In genomic region chr9:111550281-111550962, GRCm38 (mm10) we compare ENCODE assay signal across 22 mouse cellular contexts.
DNase-seq lines count a peak whose midpoint lies in the region; ATAC-seq and TF ChIP-seq lines count a peak whose summit lies in the region.
"Had no signal": no experiment of that assay in that cellular context is flagged by ENCODE, and none has a peak within 500 bp of the region (broad histone marks: within the 10 kb centered on the region; RNA-seq: fewer than 3 reads in every experiment).

No protein-coding gene starts in this region.

- H3K4me2 ChIP-seq in heart, embryonic 12.5 days, result no peak overlapping the region
- H3K4me2 ChIP-seq in lung, postnatal 0 days (replicated peaks; ENCODE audit: low read depth, low read length), result no peak overlapping the region
- H3K4me2 ChIP-seq in intestine, embryonic 14.5 days (ENCODE audit: low read length), result no peak overlapping the region
- H3K4me2 ChIP-seq in intestine, embryonic 15.5 days (replicated peaks), result peak overlapping the region; percentile 37
- H3K4me2 ChIP-seq: embryonic facial prominence, embryonic 12.5 days; limb, embryonic 15.5 days; lung, embryonic 14.5 days had no signal

- H3K9ac ChIP-seq in heart, embryonic 12.5 days, result no peak overlapping the region
- no peak overlapping the region for H3K9ac ChIP-seq in lung, postnatal 0 days (replicated peaks; ENCODE audit: low read depth)
- no peak overlapping the region for H3K9ac ChIP-seq in intestine, embryonic 14.5 days (ENCODE audit: low read length)
- H3K9ac ChIP-seq in intestine, embryonic 15.5 days, result no peak overlapping the region
- H3K9ac ChIP-seq: embryonic facial prominence, embryonic 12.5 days; forebrain, postnatal 0 days; limb, embryonic 15.5 days; liver, embryonic 14.5 days; lung, embryonic 14.5 days had no signal

- H3K27me3 ChIP-seq in heart, embryonic 12.5 days (replicated peaks), result no peaks in the 10 kb centered on the region
- no peaks in the 10 kb centered on the region for H3K27me3 ChIP-seq in lung, postnatal 0 days (replicated peaks; ENCODE audit: insufficient read depth, low read length)
- H3K27me3 ChIP-seq in intestine, embryonic 14.5 days (replicated peaks; ENCODE audit: control insufficient read depth, insufficient read depth, low read length), result no peaks in the 10 kb centered on the region
- H3K27me3 ChIP-seq in intestine, embryonic 15.5 days (replicated peaks), result no peaks in the 10 kb centered on the region
- H3K27me3 ChIP-seq: embryonic facial prominence, embryonic 12.5 days; limb, embryonic 15.5 days had no signal

- TF ChIP-seq CTCF in lung, postnatal 0 days (IDR thresholded peaks at IDR 0.05), result no peak

- no peak for TF ChIP-seq EP300 in lung, postnatal 0 days (IDR thresholded peaks at IDR 0.05)

- WGBS in heart, embryonic 12.5 days, result 75% methylated on average over 21 of the region's 21 CpGs
- whole genome bisulfite sequencing in lung, postnatal 0 days, result 63% methylated on average over 21 of the region's 21 CpGs
- WGBS in intestine, embryonic 14.5 days, result 76% methylated on average over 21 of the region's 21 CpGs
- WGBS in intestine, embryonic 15.5 days, result 70% methylated on average over 21 of the region's 21 CpGs

- peak; percentile 20 to 35 for DNase-seq in heart, postnatal 10 days
- DNase-seq in lung, postnatal 10 days, result peak; percentile 42
- no peak for DNase-seq in lung, postnatal 0 days (ENCODE audit: low spot score)
- DNase-seq in intestine, embryonic 14.5 days (ENCODE audit: low spot score), result no peak
- no peak for DNase-seq in layer of hippocampus, postnatal 36 days
- DNase-seq: adrenal gland, adult 8-10 months; cerebellum, adult 18-20 months; cerebellum, postnatal 14 days; forebrain, postnatal 0 days; gastrocnemius, postnatal 14 days; kidney, adult 18-20 months; kidney, postnatal 4 days; lung, embryonic 14.5 days; right cerebral cortex, postnatal 14 days had no signal

- H3K4me3 ChIP-seq in heart, embryonic 12.5 days, result no peak overlapping the region
- H3K4me3 ChIP-seq in lung, postnatal 0 days (ENCODE audit: low read depth, low read length), result no peak overlapping the region
- H3K4me3 ChIP-seq in intestine, embryonic 14.5 days (ENCODE audit: low read depth, low read length), result no peak overlapping the region
- no peak overlapping the region for H3K4me3 ChIP-seq in intestine, embryonic 15.5 days (replicated peaks)
- H3K4me3 ChIP-seq: embryonic facial prominence, embryonic 12.5 days; left cerebral cortex, adult 2 months; limb, embryonic 15.5 days; midbrain, embryonic 10.5 days had no signal

- H3K27ac ChIP-seq in heart, embryonic 12.5 days (ENCODE audit: poor library complexity, severe bottlenecking), result no peak overlapping the region
- H3K27ac ChIP-seq in lung, postnatal 0 days (ENCODE audit: low read length), result no peak overlapping the region
- no peak overlapping the region for H3K27ac ChIP-seq in intestine, embryonic 14.5 days (ENCODE audit: low read depth)
- H3K27ac ChIP-seq in intestine, embryonic 15.5 days, result no peak overlapping the region
- H3K27ac ChIP-seq: embryonic facial prominence, embryonic 12.5 days; left cerebral cortex, adult 2 months; limb, embryonic 15.5 days; liver, embryonic 14.5 days; midbrain, embryonic 10.5 days had no signal

- no peaks in the 10 kb centered on the region for H3K36me3 ChIP-seq in heart, embryonic 12.5 days
- H3K36me3 ChIP-seq in lung, postnatal 0 days (ENCODE audit: insufficient read depth, low read length), result no peaks in the 10 kb centered on the region
- H3K36me3 ChIP-seq in intestine, embryonic 14.5 days (ENCODE audit: control insufficient read depth, insufficient read depth, low read length), result no peaks in the 10 kb centered on the region
- H3K36me3 ChIP-seq in intestine, embryonic 15.5 days, result no peaks in the 10 kb centered on the region
- H3K36me3 ChIP-seq: embryonic facial prominence, embryonic 12.5 days; limb, embryonic 15.5 days; midbrain, embryonic 10.5 days had no signal

- intact Hi-C loops in heart, postnatal 10 days (cut with DNase I), result loop anchor here (2.0 kb wide), 1 partner anchor 368 kb away; no protein-coding TSS in a partner anchor

- H3K9me3 ChIP-seq in heart, embryonic 12.5 days (replicated peaks), result no peaks in the 10 kb centered on the region
- no peaks in the 10 kb centered on the region for H3K9me3 ChIP-seq in lung, postnatal 0 days (ENCODE audit: low read length)
- no peaks in the 10 kb centered on the region for H3K9me3 ChIP-seq in intestine, embryonic 14.5 days (ENCODE audit: control insufficient read depth, low read length)
- no peaks in the 10 kb centered on the region for H3K9me3 ChIP-seq in intestine, embryonic 15.5 days
- H3K9me3 ChIP-seq: embryonic facial prominence, embryonic 12.5 days; limb, embryonic 15.5 days; midbrain, embryonic 10.5 days had no signal

- no peaks in the 10 kb centered on the region for H3K4me1 ChIP-seq in heart, embryonic 12.5 days (replicated peaks)
- no peaks in the 10 kb centered on the region for H3K4me1 ChIP-seq in lung, postnatal 0 days (ENCODE audit: insufficient read depth, low read depth, low read length)
- H3K4me1 ChIP-seq in intestine, embryonic 14.5 days (replicated peaks; ENCODE audit: control insufficient read depth, insufficient read depth, low read length), result no peaks in the 10 kb centered on the region
- H3K4me1 ChIP-seq in intestine, embryonic 15.5 days (replicated peaks), result 0 out of 2 replicates have a peak, but pooled peaks cover 4% of the 10 kb centered on the region
- H3K4me1 ChIP-seq: midbrain, embryonic 10.5 days had no signal

- no peak; the same call in 1 of the 2 replicates for ATAC-seq in heart, embryonic 12.5 days (ENCODE audit: insufficient number of reproducible peaks, low FRiP score)
- ATAC-seq in lung, postnatal 0 days, result no peak
- ATAC-seq in intestine, embryonic 14.5 days (replicated peaks; ENCODE audit: low FRiP score, low TSS enrichment, low read depth), result peak; percentile 18; the same call in 1 of the 2 replicates
- peak; percentile 77 for ATAC-seq in intestine, embryonic 15.5 days
- ATAC-seq: forebrain, postnatal 0 days; hindbrain, embryonic 16.5 days had no signal

Comparison
In these comparisons a context has a peak if more than half of its experiments do, and no peak if none do; other contexts are left out.
1. DNase-seq: peak in heart, postnatal 10 days (2 of 2) and lung, postnatal 10 days (single experiment); none in lung, postnatal 0 days (single experiment), intestine, embryonic 14.5 days (single experiment) and layer of hippocampus, postnatal 36 days (0 of 2).
2. ATAC-seq: peak in intestine, embryonic 14.5 days (single experiment) and intestine, embryonic 15.5 days (single experiment); none in heart, embryonic 12.5 days (single experiment) and lung, postnatal 0 days (single experiment).